Mouse (Mus musculus) embryonic facial prominence, embryonic 10.5 days (tissue): ENCODE measurements around the gene Col25a1. TPM values are rescaled to one million over a fixed set of nuclear protein-coding genes. Genes with fewer than 3 reads are reported as not detected.

Source experiments
- DNase-seq: peaks from one replicate; pipeline ENCODE4 v3.0.0-alpha.2; 2017; ENCODE audit warnings: low spot score
- H3K27ac ChIP-seq: fragments of 300-500 bp; sonication (generic); replicated peaks from 2 replicates; pipeline ENCODE4 v1.5.1; 2016; ENCODE audit warnings: mild to moderate bottlenecking
- H3K27me3 ChIP-seq: fragments of 300-500 bp; sonication (generic); replicated peaks from 2 replicates; pipeline ENCODE4 v1.6.1; 2016; ENCODE audit warnings: low read depth, mild to moderate bottlenecking; ENCODE audit not compliant: poor library complexity, severe bottlenecking
- H3K36me3 ChIP-seq: fragments of 300-500 bp; sonication (generic); replicated peaks from 2 replicates; pipeline ENCODE4 v1.6.1; 2016; ENCODE audit warnings: mild to moderate bottlenecking, moderate library complexity
- H3K4me1 ChIP-seq: fragments of 300-500 bp; sonication (generic); 2 replicates; pipeline ENCODE4 v1.6.1; 2016
- H3K4me3 ChIP-seq: fragments of 300-500 bp; sonication (generic); 2 replicates; pipeline ENCODE4 v1.5.1; 2016; ENCODE audit warnings: mild to moderate bottlenecking, moderate library complexity
- H3K9me3 ChIP-seq: fragments of 300-500 bp; sonication (generic); 2 replicates; pipeline ENCODE4 v1.6.1; 2016; ENCODE audit warnings: mild to moderate bottlenecking
- WGBS: fragments of 180-500 bp; shearing (Covaris S2); methylation state at CpG from one replicate; pipeline ENCODE4 v1.1.7; 2016; 5-methylcytosine and 5-hydroxymethylcytosine counted together
- polyA plus RNA-seq: library from polyadenylated mRNA; unstranded; fragments of >200 nt; fragmentation: Nextera tagmentation; extraction: Ambion mirVana; gene quantifications from 2 replicates; pipeline ENCODE4 v1.2.1, GENCODE M21; 2016

Col25a1 gene
- polyA plus RNA-seq, 1 experiment from 2014 or later: 9.1 TPM

GRCm38 (mm10) chr3:130172764-130173163, 41.5 kb downstream of the Col25a1 start:
- H3K4me3 ChIP-seq: no peak overlapping the region
- no peaks in the 10 kb centered on the region for H3K4me1 ChIP-seq
- no peaks in the 10 kb centered on the region for H3K27me3 ChIP-seq
- no peaks in the 10 kb centered on the region for H3K36me3 ChIP-seq
- DNase-seq: no peak
- no peak overlapping the region for H3K27ac ChIP-seq
- peaks cover 7% of the 10 kb centered on the region for H3K9me3 ChIP-seq
- 82% methylated on average over 17 of the region's 17 CpGs for WGBS

- no peaks in the 10 kb centered on the region for H3K36me3 ChIP-seq
- H3K4me1 ChIP-seq: peaks cover 33% of the 10 kb centered on the region
- H3K4me3 ChIP-seq: peak overlapping the region; percentile 78
- peak overlapping the region; percentile 83 for H3K27ac ChIP-seq
- H3K27me3 ChIP-seq: peaks cover 18% of the 10 kb centered on the region
- peak; percentile 92 for DNase-seq
- H3K9me3 ChIP-seq: no peaks in the 10 kb centered on the region
- under 1% methylated on average over 40 of the region's 40 CpGs for WGBS
Measured at GRCm38 (mm10) chr3:130180181-130180940, 49.1 kb downstream of the Col25a1 start.

- Histone ChIP-seq H3K27me3 (peaks cover 18% of the 10 kb centered on the region), H3K4me3 (peak overlapping the region; percentile 78), H3K36me3 (no peaks in the 10 kb centered on the region), H3K4me1 (peaks cover 35% of the 10 kb centered on the region), H3K27ac (peak overlapping the region; percentile 83), H3K9me3 (no peaks in the 10 kb centered on the region)
- peak; percentile 62 for DNase-seq
- WGBS: under 1% methylated on average over 40 of the region's 40 CpGs
Measured at GRCm38 (mm10) chr3:130180964-130181590, 49.8 kb downstream of the Col25a1 start.

GRCm38 (mm10) chr3:130181591-130181980, 50.3 kb downstream of the Col25a1 start:
- Histone ChIP-seq H3K27me3 (peaks cover 18% of the 10 kb centered on the region), H3K27ac (peak overlapping the region; percentile 83; the same call in 1 of the 2 replicates), H3K9me3 (no peaks in the 10 kb centered on the region), H3K4me3 (peak overlapping the region; percentile 78), H3K36me3 (no peaks in the 10 kb centered on the region), H3K4me1 (peaks cover 35% of the 10 kb centered on the region)
- no peak for DNase-seq
- 18% methylated on average over 8 of the region's 8 CpGs for WGBS

- H3K4me3 ChIP-seq: peak overlapping the region; percentile 78
- 70% methylated on average over 4 of the region's 4 CpGs for WGBS
Measured at GRCm38 (mm10) chr3:130182450-130182849, 51.1 kb downstream of the Col25a1 start.

GRCm38 (mm10) chr3:130185111-130185510, 53.8 kb downstream of the Col25a1 start:
- WGBS: 55% methylated on average over 3 of the region's 3 CpGs
- Histone ChIP-seq H3K27ac (no peak overlapping the region), H3K27me3 (peaks cover 18% of the 10 kb centered on the region), H3K9me3 (no peaks in the 10 kb centered on the region), H3K4me3 (no peak overlapping the region), H3K4me1 (peaks cover 28% of the 10 kb centered on the region), H3K36me3 (no peaks in the 10 kb centered on the region)
- DNase-seq: no peak

More at GRCm38 (mm10) chr3:130182450-130182849, 51.1 kb downstream of the Col25a1 start:
- no peaks in the 10 kb centered on the region for H3K9me3 ChIP-seq
- DNase-seq: no peak
- H3K27ac ChIP-seq: no peak overlapping the region
- H3K36me3 ChIP-seq: no peaks in the 10 kb centered on the region
- peaks cover 18% of the 10 kb centered on the region for H3K27me3 ChIP-seq
- peaks cover 35% of the 10 kb centered on the region for H3K4me1 ChIP-seq

- no peaks in the 10 kb centered on the region for H3K36me3 ChIP-seq
- DNase-seq: no peak
- no peaks in the 10 kb centered on the region for H3K9me3 ChIP-seq
- H3K27me3 ChIP-seq: peaks cover 3% of the 10 kb centered on the region
- peaks cover 9% of the 10 kb centered on the region for H3K4me1 ChIP-seq
- no peak overlapping the region for H3K27ac ChIP-seq
- 91% methylated on average over 5 of the region's 5 CpGs for WGBS
- H3K4me3 ChIP-seq: no peak overlapping the region
Measured at GRCm38 (mm10) chr3:130187588-130187987, 56.3 kb downstream of the Col25a1 start.

- Histone ChIP-seq H3K36me3 (no peaks in the 10 kb centered on the region), H3K27me3 (no peaks in the 10 kb centered on the region), H3K27ac (no peak overlapping the region), H3K4me1 (0 out of 2 replicates have a peak, but pooled peaks cover 5% of the 10 kb centered on the region), H3K9me3 (no peaks in the 10 kb centered on the region), H3K4me3 (no peak overlapping the region)
- no peak for DNase-seq
- WGBS: 84% methylated on average over 8 of the region's 8 CpGs
Measured at GRCm38 (mm10) chr3:130193450-130193849, 62.1 kb downstream of the Col25a1 start.

GRCm38 (mm10) chr3:130214631-130215030, 83.3 kb downstream of the Col25a1 start:
- WGBS: 85% methylated on average over 11 of the region's 11 CpGs
- Histone ChIP-seq H3K9me3 (no peaks in the 10 kb centered on the region), H3K27ac (no peak overlapping the region), H3K4me3 (no peak overlapping the region), H3K36me3 (no peaks in the 10 kb centered on the region), H3K4me1 (peaks cover 6% of the 10 kb centered on the region), H3K27me3 (no peaks in the 10 kb centered on the region)
- no peak for DNase-seq

GRCm38 (mm10) chr3:130216141-130216540, 84.8 kb downstream of the Col25a1 start:
- no peaks in the 10 kb centered on the region for H3K27me3 ChIP-seq
- no peak overlapping the region for H3K27ac ChIP-seq
- H3K4me3 ChIP-seq: no peak overlapping the region
- H3K36me3 ChIP-seq: no peaks in the 10 kb centered on the region
- no peaks in the 10 kb centered on the region for H3K9me3 ChIP-seq
- DNase-seq: no peak
- H3K4me1 ChIP-seq: peaks cover 6% of the 10 kb centered on the region

GRCm38 (mm10) chr3:130216646-130217045, 85.3 kb downstream of the Col25a1 start:
- no peak for DNase-seq
- no peaks in the 10 kb centered on the region for H3K36me3 ChIP-seq
- peaks cover 6% of the 10 kb centered on the region for H3K4me1 ChIP-seq
- no peak overlapping the region for H3K4me3 ChIP-seq
- no peaks in the 10 kb centered on the region for H3K9me3 ChIP-seq
- 94% methylated on average over 3 of the region's 3 CpGs for WGBS
- no peaks in the 10 kb centered on the region for H3K27me3 ChIP-seq
- H3K27ac ChIP-seq: no peak overlapping the region

GRCm38 (mm10) chr3:130217705-130218104, 86.4 kb downstream of the Col25a1 start:
- no peaks in the 10 kb centered on the region for H3K36me3 ChIP-seq
- no peak overlapping the region for H3K4me3 ChIP-seq
- DNase-seq: no peak
- H3K9me3 ChIP-seq: no peaks in the 10 kb centered on the region
- no peaks in the 10 kb centered on the region for H3K27me3 ChIP-seq
- 92% methylated on average over 2 of the region's 2 CpGs for WGBS
- H3K4me1 ChIP-seq: peaks cover 6% of the 10 kb centered on the region
- no peak overlapping the region for H3K27ac ChIP-seq

- DNase-seq: no peak
- no peaks in the 10 kb centered on the region for H3K9me3 ChIP-seq
- no peak overlapping the region for H3K4me3 ChIP-seq
- WGBS: 70% methylated on average over 5 of the region's 5 CpGs
- H3K36me3 ChIP-seq: no peaks in the 10 kb centered on the region
- no peaks in the 10 kb centered on the region for H3K27me3 ChIP-seq
- no peak overlapping the region for H3K27ac ChIP-seq
- H3K4me1 ChIP-seq: peaks cover 6% of the 10 kb centered on the region
Measured at GRCm38 (mm10) chr3:130218232-130218728, 87.0 kb downstream of the Col25a1 start.
